Mouse (Mus musculus): ENCODE results near the gene Hnrnpul2. TPM values are rescaled to one million over a fixed set of nuclear protein-coding genes. Genes with fewer than 3 reads are reported as not detected.
A peak's percentile ranks its signal among the peaks of the same experiment; 100 is the strongest.

The Hnrnpul2 gene
- total and polyA plus RNA-seq, 3 experiments, result 17.8 to 81.6 (median 44.3) TPM

DNA sequence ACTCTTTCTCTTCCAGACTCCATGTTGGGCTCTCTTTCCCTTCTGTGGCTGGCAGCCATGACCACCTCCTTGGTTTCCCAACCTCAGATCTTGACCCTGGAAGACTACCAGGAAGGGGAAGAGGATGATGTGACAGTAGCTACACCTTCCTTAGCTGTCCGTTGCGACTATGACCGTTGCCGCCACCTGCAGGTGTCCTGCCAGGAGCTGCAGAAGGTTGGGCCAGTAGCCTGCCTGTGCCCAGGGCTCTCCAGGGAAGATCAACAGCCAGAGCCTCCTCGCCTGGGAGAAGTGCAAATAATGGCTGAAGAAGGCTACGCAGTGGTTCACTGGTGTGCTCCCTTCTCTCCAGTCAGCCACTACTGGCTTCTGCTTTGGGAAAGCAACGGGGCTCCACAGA lies 31.8 kb downstream of the Hnrnpul2 start:
- TF ChIP-seq RAD21 (IDR thresholded peaks at IDR 0.05; ENCODE audit: low read depth, low read length), result peak; percentile 7
- TF ChIP-seq POLR2AphosphoS2 (IDR thresholded peaks at IDR 0.05; ENCODE audit: low read depth, low read length), result no peak
- peak; percentile 35 for TF ChIP-seq SMC3 (IDR thresholded peaks at IDR 0.05; ENCODE audit: low read depth, low read length)
- no peak for TF ChIP-seq CHD1 (IDR thresholded peaks at IDR 0.05; ENCODE audit: low read depth, low read length)
- no peak for TF ChIP-seq PAX5 (IDR thresholded peaks at IDR 0.05; ENCODE audit: low read length)
- no peak for TF ChIP-seq NRF1 (IDR thresholded peaks at IDR 0.05; ENCODE audit: low read depth, low read length)
- no peak for TF ChIP-seq RCOR1 (conservative IDR thresholded peaks at IDR 0.05; ENCODE audit: low read depth, low read length)
- no peak for TF ChIP-seq KAT2A (IDR thresholded peaks at IDR 0.05; ENCODE audit: insufficient replicate concordance, low read length)
- TF ChIP-seq TBP (conservative IDR thresholded peaks at IDR 0.05; ENCODE audit: low read depth, low read length), result no peak
- no peak for TF ChIP-seq MEF2A (IDR thresholded peaks at IDR 0.05; ENCODE audit: borderline replicate concordance, low read depth, low read length)
- no peak for TF ChIP-seq USF2 (conservative IDR thresholded peaks at IDR 0.05; ENCODE audit: low read depth, low read length)
- TF ChIP-seq MAFK (IDR thresholded peaks at IDR 0.05; ENCODE audit: insufficient replicate concordance, low read length), result no peak
- TF ChIP-seq GABPA (IDR thresholded peaks at IDR 0.05; ENCODE audit: insufficient replicate concordance, low read depth, low read length), result no peak
- peak in 1 of 2 experiments; percentile 47; a peak in 2 of 4 replicates for TF ChIP-seq CTCF (conservative IDR thresholded peaks at IDR 0.05 in 1 of 2, IDR thresholded peaks at IDR 0.05 in 1 of 2; ENCODE audit: low read depth in 2 of 2, low read length in 2 of 2)
- Histone ChIP-seq H3K9me3 (replicated peaks; ENCODE audit: low read length) (no peaks in the 10 kb centered on the region), H3K36me3 (replicated peaks in 1 of 2; ENCODE audit: control insufficient read depth in 1 of 2, insufficient read depth in 1 of 2, low read length in 1 of 2) (peaks cover 20 to 27% of the 10 kb centered on the region in 2 experiments), H3K27ac (ENCODE audit: insufficient read depth, low read depth) (no peak overlapping the region), H3K9ac (ENCODE audit: insufficient read depth, low read depth) (no peak overlapping the region), H3K4me1 (ENCODE audit: control insufficient read depth in 1 of 2, insufficient read depth in 2 of 2) (no peaks in the 10 kb centered on the region), H3K79me2 (replicated peaks; ENCODE audit: control insufficient read depth, extremely low read depth, insufficient read depth, poor library complexity, severe bottlenecking) (no peaks in the 10 kb centered on the region), H3K27me3 (replicated peaks) (no peaks in the 10 kb centered on the region), H3K4me2 (ENCODE audit: insufficient read depth, low read depth, poor library complexity, severe bottlenecking) (no peak overlapping the region), H3K4me3 (replicated peaks in 1 of 3; ENCODE audit: low read depth in 2 of 3, low read length in 2 of 3, poor library complexity in 1 of 3) (no peak overlapping the region)
- in situ Hi-C loops (cut with MboI; ENCODE audit: low pct_ligation_motif_present, low pct_unique_long_range_greater_than_20kb, low sequenced_read_pairs) (no loop called here), dilution Hi-C loops (cut with MboI; ENCODE audit: extremely low pct_ligation_motif_present, extremely low pct_unique_long_range_greater_than_20kb, low sequenced_read_pairs) (no loop called here)
- no peak for DNase-seq (ENCODE audit: extremely low read depth)

DNA sequence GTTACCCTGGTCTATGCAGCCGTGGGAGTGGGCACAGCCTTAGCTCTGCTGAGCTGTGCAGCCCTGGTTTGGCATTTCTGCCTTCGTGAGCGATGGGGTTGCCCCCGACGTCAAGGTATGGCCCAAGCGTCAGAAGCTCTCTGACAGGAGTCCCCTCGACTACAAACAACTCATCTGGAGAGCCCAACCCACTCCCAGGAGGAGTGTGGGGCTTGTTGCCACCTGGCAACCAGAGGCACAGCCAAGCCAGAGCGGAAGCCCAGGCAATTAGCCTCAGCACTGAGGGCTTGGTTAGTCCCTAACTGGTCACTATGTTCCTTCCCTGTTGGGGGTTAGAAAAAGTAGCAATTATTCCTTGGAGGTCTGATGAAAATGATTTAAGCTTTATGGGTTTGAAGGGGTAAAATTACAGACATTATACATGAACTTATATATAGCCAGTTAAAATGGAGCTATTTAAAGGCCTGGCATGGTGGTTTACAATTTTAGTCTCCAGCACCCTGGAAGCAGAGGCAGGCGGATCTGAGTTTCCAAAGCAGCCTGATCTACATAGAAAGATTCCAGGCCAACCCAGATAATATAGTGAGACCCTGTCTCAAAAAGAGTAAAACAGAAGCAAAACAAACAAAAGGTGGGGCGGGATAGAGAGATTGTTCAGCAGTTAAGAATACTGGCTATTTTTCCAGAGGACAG lies 32.6 kb downstream of the Hnrnpul2 start:
- Histone ChIP-seq H3K9me3 (replicated peaks; ENCODE audit: low read length) (no peaks in the 10 kb centered on the region), H3K4me1 (ENCODE audit: control insufficient read depth in 1 of 2, insufficient read depth in 2 of 2) (no peaks in the 10 kb centered on the region), H3K4me3 (replicated peaks in 1 of 3; ENCODE audit: low read depth in 2 of 3, low read length in 2 of 3, poor library complexity in 1 of 3) (no peak overlapping the region), H3K79me2 (replicated peaks; ENCODE audit: control insufficient read depth, extremely low read depth, insufficient read depth, poor library complexity, severe bottlenecking) (no peaks in the 10 kb centered on the region), H3K27ac (ENCODE audit: insufficient read depth, low read depth) (no peak overlapping the region), H3K36me3 (replicated peaks in 1 of 2; ENCODE audit: control insufficient read depth in 1 of 2, insufficient read depth in 1 of 2, low read length in 1 of 2) (peaks cover 12 to 20% of the 10 kb centered on the region in 2 experiments), H3K27me3 (replicated peaks) (no peaks in the 10 kb centered on the region), H3K9ac (ENCODE audit: insufficient read depth, low read depth) (no peak overlapping the region), H3K4me2 (ENCODE audit: insufficient read depth, low read depth, poor library complexity, severe bottlenecking) (no peak overlapping the region)
- dilution Hi-C loops (cut with MboI; ENCODE audit: extremely low pct_ligation_motif_present, extremely low pct_unique_long_range_greater_than_20kb, low sequenced_read_pairs), result no loop called here
- in situ Hi-C loops (cut with MboI; ENCODE audit: low pct_ligation_motif_present, low pct_unique_long_range_greater_than_20kb, low sequenced_read_pairs), result no loop called here
- TF ChIP-seq ELF1 (IDR thresholded peaks at IDR 0.05; ENCODE audit: low read depth, low read length), result no peak
- no peak for TF ChIP-seq PAX5 (IDR thresholded peaks at IDR 0.05; ENCODE audit: low read length)
- TF ChIP-seq JUN (IDR thresholded peaks at IDR 0.05; ENCODE audit: insufficient read depth, low read depth, low read length), result no peak
- no peak for TF ChIP-seq MAFK (IDR thresholded peaks at IDR 0.05; ENCODE audit: insufficient replicate concordance, low read length)
- TF ChIP-seq IRF4 (IDR thresholded peaks at IDR 0.05; ENCODE audit: low read depth, low read length), result no peak
- no peak for TF ChIP-seq POLR2AphosphoS2 (IDR thresholded peaks at IDR 0.05; ENCODE audit: low read depth, low read length)
- TF ChIP-seq CTCF (conservative IDR thresholded peaks at IDR 0.05 in 1 of 2, IDR thresholded peaks at IDR 0.05 in 1 of 2; ENCODE audit: low read depth in 2 of 2, low read length in 2 of 2), result no peak
- TF ChIP-seq JUND (conservative IDR thresholded peaks at IDR 0.05; ENCODE audit: low read depth, low read length), result no peak
- TF ChIP-seq BHLHE40 (IDR thresholded peaks at IDR 0.05; ENCODE audit: low read depth, low read length), result no peak
- TF ChIP-seq MXI1 (IDR thresholded peaks at IDR 0.05; ENCODE audit: low read depth, low read length), result no peak
- TF ChIP-seq HCFC1 (IDR thresholded peaks at IDR 0.05; ENCODE audit: low read depth, low read length), result no peak
- no peak for TF ChIP-seq UBTF (IDR thresholded peaks at IDR 0.05; ENCODE audit: low read depth, low read length)
- TF ChIP-seq MYC (IDR thresholded peaks at IDR 0.05; ENCODE audit: low read depth, low read length), result no peak
- no peak for TF ChIP-seq RCOR1 (conservative IDR thresholded peaks at IDR 0.05; ENCODE audit: low read depth, low read length)
- no peak for DNase-seq (ENCODE audit: extremely low read depth)

Data from CH12.LX (cell line).